Mouse (Mus musculus): ENCODE results near the gene Slc7a12. TPM values are rescaled to one million over a fixed set of nuclear protein-coding genes. Genes with fewer than 3 reads are reported as not detected.
A peak's percentile ranks its signal among the peaks of the same experiment; 100 is the strongest.

Gene Slc7a12
- total RNA-seq (2014; rRNA removed) = not detected in 2 replicates
- not detected in 2 replicates for polyA plus RNA-seq (2012; rRNA removed)

DNA sequence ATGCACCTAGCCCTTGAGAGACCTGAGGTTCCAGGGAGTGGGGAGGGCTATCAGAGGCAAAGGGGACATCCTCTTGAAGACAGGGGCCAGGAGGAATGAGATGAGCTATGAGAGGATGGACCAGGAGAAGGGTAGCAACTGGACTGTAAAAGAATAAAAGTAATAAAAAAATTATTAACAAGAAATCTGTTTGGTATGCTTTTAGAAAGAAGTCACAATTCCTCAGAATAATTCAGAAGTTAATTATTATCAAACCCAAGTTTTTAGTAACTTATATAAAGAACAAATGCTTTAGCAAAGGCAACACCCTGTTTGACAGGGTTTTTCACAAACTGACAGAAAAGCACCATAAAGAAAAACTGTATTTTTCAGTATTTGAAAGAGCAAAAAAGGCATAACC is at the start of gene Slc7a12:
Slc7a12 (plus strand) TSS at position 301 of the 400 bp plus-strand sequence.
- Histone ChIP-seq H3K79me2 (ENCODE audit: control insufficient read depth, insufficient read depth, low read length) (no peaks in the 10 kb centered on the region), H3K27ac (replicated peaks; ENCODE audit: insufficient read depth, low read depth, low read length) (no peak within 1 kb of the TSS), H3K9ac (ENCODE audit: low read depth, low read length) (no peak within 1 kb of the TSS), H3K4me3 (ENCODE audit: insufficient read depth, low read depth, low read length) (no peak within 1 kb of the TSS), H3K36me3 (ENCODE audit: control insufficient read depth, insufficient read depth, low read length) (no peaks in the 10 kb centered on the region), H3K4me1 (ENCODE audit: control insufficient read depth, insufficient read depth, low read length) (no peaks in the 10 kb centered on the region), H3K27me3 (ENCODE audit: control insufficient read depth, insufficient read depth, low read length) (no peaks in the 10 kb centered on the region)
- TF ChIP-seq CTCF (IDR thresholded peaks at IDR 0.05; ENCODE audit: low read depth, low read length) (no peak), POLR2A (IDR thresholded peaks at IDR 0.05; ENCODE audit: extremely low read depth, insufficient read depth, low read length) (no peak)
- DNase-seq (ENCODE audit: extremely low read depth, low read depth, low spot score) = no peak

- Histone ChIP-seq H3K4me1 (ENCODE audit: control insufficient read depth, insufficient read depth, low read length) (0 out of 2 replicates have a peak, but pooled peaks cover 3% of the 10 kb centered on the region), H3K36me3 (ENCODE audit: control insufficient read depth, insufficient read depth, low read length) (no peaks in the 10 kb centered on the region), H3K27me3 (ENCODE audit: control insufficient read depth, insufficient read depth, low read length) (no peaks in the 10 kb centered on the region), H3K79me2 (ENCODE audit: control insufficient read depth, insufficient read depth, low read length) (no peaks in the 10 kb centered on the region), H3K4me3 (ENCODE audit: insufficient read depth, low read depth, low read length) (no peak overlapping the region), H3K9ac (ENCODE audit: low read depth, low read length) (no peak overlapping the region), H3K27ac (replicated peaks; ENCODE audit: insufficient read depth, low read depth, low read length) (no peak overlapping the region)
- WGBS = 17% methylated on average over 1 of the region's 1 CpGs
- TF ChIP-seq POLR2A (IDR thresholded peaks at IDR 0.05; ENCODE audit: extremely low read depth, insufficient read depth, low read length) (no peak), CTCF (IDR thresholded peaks at IDR 0.05; ENCODE audit: low read depth, low read length) (no peak)
- DNase-seq (ENCODE audit: extremely low read depth, low read depth, low spot score) = peak; percentile 70
Observed at GRCm38 (mm10) chr3:14432381-14432780, 48.1 kb upstream of the Slc7a12 start.

DNA sequence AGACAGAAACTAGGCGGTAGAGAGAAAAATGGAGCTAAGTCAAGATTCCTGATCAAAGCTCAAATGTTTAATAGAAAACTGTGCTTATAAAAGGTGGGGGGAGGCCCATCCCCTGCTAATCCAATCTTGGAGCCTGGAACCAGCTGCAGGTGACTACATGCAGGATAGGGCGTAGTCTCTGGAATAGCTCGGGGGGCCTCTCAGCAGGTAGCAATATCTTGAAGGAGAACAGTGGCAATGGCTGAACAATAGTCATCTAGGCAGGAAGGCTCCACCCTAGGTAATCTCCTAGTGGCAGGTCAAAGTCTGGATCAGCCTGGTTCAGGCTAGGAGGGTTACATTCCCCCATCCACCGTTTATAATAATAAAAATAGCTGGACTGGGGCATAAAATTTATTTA is 34.5 kb upstream of the Slc7a12 start:
- no peak for DNase-seq (ENCODE audit: extremely low read depth, low read depth, low spot score)
- Histone ChIP-seq H3K4me3 (ENCODE audit: insufficient read depth, low read depth, low read length) (no peak overlapping the region), H3K4me1 (ENCODE audit: control insufficient read depth, insufficient read depth, low read length) (no peaks in the 10 kb centered on the region), H3K36me3 (ENCODE audit: control insufficient read depth, insufficient read depth, low read length) (no peaks in the 10 kb centered on the region), H3K27ac (replicated peaks; ENCODE audit: insufficient read depth, low read depth, low read length) (no peak overlapping the region), H3K27me3 (ENCODE audit: control insufficient read depth, insufficient read depth, low read length) (no peaks in the 10 kb centered on the region), H3K9ac (ENCODE audit: low read depth, low read length) (no peak overlapping the region), H3K79me2 (ENCODE audit: control insufficient read depth, insufficient read depth, low read length) (no peaks in the 10 kb centered on the region)
- TF ChIP-seq POLR2A (IDR thresholded peaks at IDR 0.05; ENCODE audit: extremely low read depth, insufficient read depth, low read length) (no peak), CTCF (IDR thresholded peaks at IDR 0.05; ENCODE audit: low read depth, low read length) (no peak)
- WGBS = 86% methylated on average over 4 of the region's 4 CpGs

DNA sequence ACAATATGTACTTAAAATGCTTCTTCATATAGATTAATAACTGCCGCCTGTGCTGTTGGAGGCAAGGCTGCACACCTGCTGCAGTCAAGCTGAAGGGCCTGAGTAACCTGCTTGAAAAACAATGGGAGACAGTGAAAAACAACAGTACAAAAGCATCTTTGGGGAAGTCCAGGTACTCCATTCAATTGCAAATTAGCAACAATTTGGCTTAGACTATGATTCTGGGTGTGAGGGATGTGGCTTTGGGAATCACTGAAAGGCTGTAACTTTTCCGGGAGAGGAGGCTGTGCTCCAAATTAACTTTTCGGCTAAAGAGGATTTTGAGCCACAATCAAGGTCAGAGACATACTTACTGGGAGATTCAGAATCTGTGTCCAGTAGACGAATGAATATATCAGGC is 33.8 kb upstream of the Slc7a12 start:
- Histone ChIP-seq H3K4me3 (ENCODE audit: insufficient read depth, low read depth, low read length) (no peak overlapping the region), H3K36me3 (ENCODE audit: control insufficient read depth, insufficient read depth, low read length) (no peaks in the 10 kb centered on the region), H3K4me1 (ENCODE audit: control insufficient read depth, insufficient read depth, low read length) (no peaks in the 10 kb centered on the region), H3K9ac (ENCODE audit: low read depth, low read length) (no peak overlapping the region), H3K79me2 (ENCODE audit: control insufficient read depth, insufficient read depth, low read length) (no peaks in the 10 kb centered on the region), H3K27me3 (ENCODE audit: control insufficient read depth, insufficient read depth, low read length) (no peaks in the 10 kb centered on the region), H3K27ac (replicated peaks; ENCODE audit: insufficient read depth, low read depth, low read length) (no peak overlapping the region)
- WGBS = 90% methylated on average over 4 of the region's 4 CpGs
- DNase-seq (ENCODE audit: extremely low read depth, low read depth, low spot score) = no peak
- TF ChIP-seq CTCF (IDR thresholded peaks at IDR 0.05; ENCODE audit: low read depth, low read length) (no peak), POLR2A (IDR thresholded peaks at IDR 0.05; ENCODE audit: extremely low read depth, insufficient read depth, low read length) (no peak)

Other genes starting within 250 kb of the Slc7a12 start
- gene 1810022K09Rik, start 130.6 kb downstream of the Slc7a12 start, total RNA-seq (2014; rRNA removed) = 33.8 and 56.5 TPM in 2 replicates
- gene 1810022K09Rik, start 130.6 kb downstream of the Slc7a12 start, polyA plus RNA-seq (2012; rRNA removed) = 3.4 and 4.5 TPM in 2 replicates
- 0.65 and 1.1 TPM in 2 replicates for gene Car13, start 161.0 kb downstream of the Slc7a12 start, total RNA-seq (2014; rRNA removed)
- gene Car13, start 161.0 kb downstream of the Slc7a12 start, polyA plus RNA-seq (2012; rRNA removed) = 0.09 and 0.16 TPM in 2 replicates